Mouse (Mus musculus): ENCODE measurements around the gene Ly6c2.
A peak's percentile ranks its signal among the peaks of the same experiment; 100 is the strongest.
"Not testable (repeated sequence)": the region's sequence is repeated elsewhere in the genome, so short reads cannot be mapped to it uniquely, and the experiment has no call there.

DNA sequence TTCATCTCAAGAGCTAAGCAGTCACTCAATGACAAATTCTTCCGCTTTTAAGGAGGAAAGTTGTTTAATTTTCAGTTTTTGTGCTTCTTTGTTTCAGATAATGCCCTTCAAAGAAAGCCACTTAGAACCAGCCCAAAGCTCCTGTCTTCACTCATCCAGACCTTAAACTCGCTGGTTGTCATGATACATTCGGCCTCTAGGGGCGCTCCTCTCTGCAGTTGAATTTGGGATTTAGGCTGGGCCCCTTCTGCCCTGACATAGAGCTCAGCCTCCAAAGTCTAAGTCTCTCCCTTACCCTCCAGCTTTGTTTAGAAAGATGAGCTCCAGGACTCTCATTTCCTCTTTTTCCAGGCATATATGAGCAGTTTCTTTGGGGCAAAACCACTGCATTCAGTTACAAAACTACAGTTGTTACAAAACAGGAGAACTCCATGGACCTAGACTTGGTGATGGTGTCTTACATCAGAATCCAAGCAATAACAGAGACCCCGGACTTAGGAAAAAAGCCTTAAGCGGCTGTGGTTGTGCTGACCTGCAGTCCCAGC, 49.7 kb downstream of the Ly6c2 start:
- TF ChIP-seq CTCF (IDR thresholded peaks at IDR 0.05; ENCODE audit: low read depth), result peak; percentile 75
- TF ChIP-seq EP300 (optimal IDR thresholded peaks at IDR 0.05), result not testable (repeated sequence)

Data from stomach, postnatal 0 days (tissue).